Mouse (Mus musculus): ENCODE measurements around the gene Ssc5d.
A peak's percentile ranks its signal among the peaks of the same experiment; 100 is the strongest.

Gene Ssc5d

GRCm38 (mm10) chr7:4948386-4948785 lies 22.8 kb downstream of the Ssc5d start:
- no peak for DNase-seq (ENCODE audit: low spot score in 2 of 2)

GRCm38 (mm10) chr7:4950561-4951342 lies 25.2 kb downstream of the Ssc5d start:
- DNase-seq (ENCODE audit: low spot score in 2 of 2): no peak

- DNase-seq (ENCODE audit: low spot score in 2 of 2): no peak
These were observed 28.3 kb downstream of the Ssc5d start for GRCm38 (mm10) chr7:4953815-4954445.

- DNase-seq (ENCODE audit: low spot score in 2 of 2): peak in 1 of 2 experiments; percentile 37
These were observed 31.8 kb downstream of the Ssc5d start for GRCm38 (mm10) chr7:4957361-4957760.

GRCm38 (mm10) chr7:4963527-4963926 lies 37.9 kb downstream of the Ssc5d start:
- no peak for DNase-seq (ENCODE audit: low spot score in 2 of 2)

GRCm38 (mm10) chr7:4964272-4964671 lies 38.7 kb downstream of the Ssc5d start, which contains the start of gene Sbk2:
TSS of gene Sbk2 (minus strand) at chr7:4964406.
- peak; percentile 73 to 88 for DNase-seq (ENCODE audit: low spot score in 2 of 2)

- DNase-seq (ENCODE audit: low spot score in 2 of 2): no peak
These were observed 39.4 kb downstream of the Ssc5d start for GRCm38 (mm10) chr7:4964988-4965387.

GRCm38 (mm10) chr7:4971068-4971467 lies 45.5 kb downstream of the Ssc5d start, which contains the start of gene Sbk3:
TSS of gene Sbk3 (minus strand) at chr7:4971168.
- no peak for DNase-seq (ENCODE audit: low spot score in 2 of 2)

GRCm38 (mm10) chr7:4971710-4972109 lies 46.1 kb downstream of the Ssc5d start:
- no peak for DNase-seq (ENCODE audit: low spot score in 2 of 2)

- no peak for DNase-seq (ENCODE audit: low spot score in 2 of 2)
These were observed 46.9 kb downstream of the Ssc5d start for GRCm38 (mm10) chr7:4972321-4973047.

GRCm38 (mm10) chr7:4975455-4975854 lies 49.9 kb downstream of the Ssc5d start:
- no peak for DNase-seq (ENCODE audit: low spot score in 2 of 2)

GRCm38 (mm10) chr7:4976832-4977231 lies 51.2 kb downstream of the Ssc5d start:
- no peak for DNase-seq (ENCODE audit: low spot score in 2 of 2)

GRCm38 (mm10) chr7:4988250-4988649 lies 62.7 kb downstream of the Ssc5d start:
- no peak for DNase-seq (ENCODE audit: low spot score in 2 of 2)

GRCm38 (mm10) chr7:4993347-4993998 lies 67.9 kb downstream of the Ssc5d start:
- DNase-seq (ENCODE audit: low spot score in 2 of 2): no peak

GRCm38 (mm10) chr7:4993999-4994788 lies 68.6 kb downstream of the Ssc5d start:
- no peak for DNase-seq (ENCODE audit: low spot score in 2 of 2)

All from spleen, postnatal 4 days (tissue).